Mouse (Mus musculus): ENCODE measurements around the gene Ephx4.

DNA sequence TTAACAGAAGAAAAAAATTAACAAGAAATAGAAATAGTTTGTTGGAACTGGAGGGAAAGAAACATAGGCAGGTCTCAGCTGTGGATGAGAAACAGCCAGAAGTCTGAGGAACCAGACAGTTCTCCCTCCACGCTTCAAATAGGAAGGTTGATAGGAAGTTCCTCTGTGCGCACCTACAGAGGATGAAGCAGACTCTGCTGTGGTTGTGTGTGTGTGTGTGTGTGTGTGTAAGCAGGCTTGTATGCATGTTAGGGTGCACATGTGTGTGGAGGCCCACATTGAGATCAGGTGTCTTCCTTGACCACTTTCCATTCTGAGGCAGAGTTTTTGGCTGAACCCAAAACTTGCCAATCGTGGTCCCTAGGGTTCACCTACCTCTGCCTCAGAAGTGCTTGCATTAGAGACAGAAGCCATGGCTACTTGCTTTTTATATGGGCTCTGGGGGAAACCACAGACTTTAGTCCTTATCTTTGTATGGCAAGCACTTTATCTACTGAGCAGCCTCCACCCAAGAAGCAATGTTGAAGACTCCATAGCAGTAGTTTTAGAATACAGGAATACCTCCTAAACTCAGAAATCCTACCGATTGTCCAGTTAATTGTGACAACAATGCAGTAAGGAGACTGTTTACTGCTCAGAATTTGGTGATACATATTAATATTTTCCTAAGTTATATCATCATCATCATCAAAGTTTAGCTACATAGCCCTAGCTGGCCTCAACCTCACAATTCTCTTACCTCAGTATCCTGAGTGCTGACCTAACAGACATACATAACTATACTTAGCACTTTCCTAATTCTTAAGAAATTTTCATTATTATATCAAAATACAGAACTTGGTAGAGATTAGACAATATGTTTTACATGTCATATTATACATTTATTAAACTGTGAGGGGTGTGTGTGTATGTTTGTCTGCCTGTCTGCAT lies 59.9 kb downstream of the Ephx4 start:
- TF ChIP-seq POLR2A (IDR thresholded peaks at IDR 0.05; ENCODE audit: low read depth, low read length) (no peak), CTCF (conservative IDR thresholded peaks at IDR 0.05; ENCODE audit: insufficient read depth, insufficient read length, low read depth, low read length) (no peak)
